Mouse (Mus musculus): Measurements from ENCODE around the gene Prr13.
A peak's percentile ranks its signal among the peaks of the same experiment; 100 is the strongest.

- TF ChIP-seq CTCF (IDR thresholded peaks at IDR 0.05; ENCODE audit: low read depth, low read length) (peak; percentile 84), POLR2A (IDR thresholded peaks at IDR 0.05; ENCODE audit: extremely low read depth, insufficient read depth, low read length) (peak; percentile 60; the same call in 1 of the 2 replicates)
Measured at GRCm38 (mm10) chr15:102470183-102470604, 11.4 kb downstream of the Prr13 start, which contains the start of gene Pcbp2.
